Mouse (Mus musculus): ENCODE measurements around the gene Shroom3.
A peak's percentile ranks its signal among the peaks of the same experiment; 100 is the strongest.

The Shroom3 gene

GRCm38 (mm10) chr5:92969443-92969842, 286.2 kb downstream of the Shroom3 start:
- no peak for DNase-seq (ENCODE audit: low spot score in 2 of 2)

GRCm38 (mm10) chr5:92969926-92970325, 286.7 kb downstream of the Shroom3 start:
- no peak for DNase-seq (ENCODE audit: low spot score in 2 of 2)

- no peak for DNase-seq (ENCODE audit: low spot score in 2 of 2)
Observed at GRCm38 (mm10) chr5:92970480-92970879, 287.2 kb downstream of the Shroom3 start.

- no peak for DNase-seq (ENCODE audit: low spot score in 2 of 2)
Observed at GRCm38 (mm10) chr5:92980393-92980792, 297.2 kb downstream of the Shroom3 start.

- no peak for DNase-seq (ENCODE audit: low spot score in 2 of 2)
Observed at GRCm38 (mm10) chr5:92980862-92981261, 297.6 kb downstream of the Shroom3 start.

GRCm38 (mm10) chr5:92982673-92983072, 299.4 kb downstream of the Shroom3 start:
- no peak for DNase-seq (ENCODE audit: low spot score in 2 of 2)

GRCm38 (mm10) chr5:92983942-92984341, 300.7 kb downstream of the Shroom3 start:
- DNase-seq (ENCODE audit: low spot score in 2 of 2): no peak

GRCm38 (mm10) chr5:92984692-92985091, 301.5 kb downstream of the Shroom3 start:
- DNase-seq (ENCODE audit: low spot score in 2 of 2): no peak

GRCm38 (mm10) chr5:92985391-92985790, 302.2 kb downstream of the Shroom3 start:
- no peak for DNase-seq (ENCODE audit: low spot score in 2 of 2)

GRCm38 (mm10) chr5:92986651-92987610, 303.7 kb downstream of the Shroom3 start:
- DNase-seq (ENCODE audit: low spot score in 2 of 2): no peak

GRCm38 (mm10) chr5:92987891-92988768, 304.9 kb downstream of the Shroom3 start:
- no peak for DNase-seq (ENCODE audit: low spot score in 2 of 2)

- DNase-seq (ENCODE audit: low spot score in 2 of 2): no peak
Observed at GRCm38 (mm10) chr5:92988769-92989356, 305.6 kb downstream of the Shroom3 start.

GRCm38 (mm10) chr5:92992106-92992505, 308.9 kb downstream of the Shroom3 start:
- no peak for DNase-seq (ENCODE audit: low spot score in 2 of 2)

- DNase-seq (ENCODE audit: low spot score in 2 of 2): no peak
Observed at GRCm38 (mm10) chr5:92994309-92994708, 311.1 kb downstream of the Shroom3 start.

- no peak for DNase-seq (ENCODE audit: low spot score in 2 of 2)
Observed at GRCm38 (mm10) chr5:92994861-92995260, 311.6 kb downstream of the Shroom3 start.

GRCm38 (mm10) chr5:92997428-92998120, 314.3 kb downstream of the Shroom3 start:
- no peak for DNase-seq (ENCODE audit: low spot score in 2 of 2)

- no peak for DNase-seq (ENCODE audit: low spot score in 2 of 2)
Observed at GRCm38 (mm10) chr5:92998494-92999016, 315.3 kb downstream of the Shroom3 start.

- DNase-seq (ENCODE audit: low spot score in 2 of 2): no peak
Observed at GRCm38 (mm10) chr5:93000060-93000459, 316.8 kb downstream of the Shroom3 start.

- DNase-seq (ENCODE audit: low spot score in 2 of 2): peak; percentile 59 to 68
Observed at GRCm38 (mm10) chr5:93000774-93001757, 317.8 kb downstream of the Shroom3 start.

GRCm38 (mm10) chr5:93002615-93003014, 319.4 kb downstream of the Shroom3 start:
- no peak for DNase-seq (ENCODE audit: low spot score in 2 of 2)

All from frontal cortex, postnatal 14 days (tissue).